Mouse (Mus musculus): Measurements from ENCODE around the gene Olfr1197.

The Olfr1197 gene

DNA sequence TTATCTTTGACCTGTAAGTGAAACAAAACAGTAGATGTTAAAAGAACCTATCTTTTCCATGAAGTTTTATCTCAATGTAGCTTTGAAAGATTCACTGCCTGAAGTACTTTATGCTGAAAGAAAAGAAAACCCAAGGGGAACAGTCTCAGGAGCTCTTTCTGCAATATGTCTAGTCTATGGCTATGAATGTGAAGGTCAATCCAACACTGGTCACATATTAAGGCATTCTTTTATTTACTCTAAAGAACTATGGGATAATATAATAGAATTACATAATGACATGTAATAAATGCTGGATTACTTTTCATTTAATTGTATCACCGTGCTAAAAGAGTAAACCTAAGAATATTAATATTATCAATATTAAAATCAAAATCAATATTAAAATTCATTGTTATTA is at the start of gene Olfr1197:
Gene Olfr1197, minus strand, starts transcription at position 101 of the 400 bp plus-strand sequence.
- in situ Hi-C loops (cut with MboI; ENCODE audit: low sequenced_read_pairs) = no loop called here

DNA sequence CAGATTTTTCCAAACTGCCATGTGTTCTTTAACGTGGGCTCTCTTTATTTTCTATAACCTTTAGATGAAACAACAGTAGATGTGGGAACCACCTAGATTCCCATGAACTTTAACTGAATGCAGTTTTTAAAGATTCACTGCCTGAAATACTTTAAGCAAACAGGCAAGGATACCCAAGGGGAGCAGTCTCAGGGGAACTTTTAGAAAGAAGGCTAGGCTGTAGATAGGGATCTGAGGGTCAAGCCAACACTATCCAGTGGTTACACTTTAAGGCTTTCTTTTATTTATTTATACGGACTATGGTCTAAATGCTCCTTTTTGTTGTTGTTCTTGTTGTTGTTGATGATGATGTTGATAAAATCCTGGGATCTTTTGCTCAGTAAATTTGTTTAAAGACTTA is 38.2 kb upstream of the Olfr1197 start, which contains the start of gene Olfr1200:
Gene Olfr1200, minus strand, starts transcription at position 101 of the 400 bp plus-strand sequence.
- in situ Hi-C loops (cut with MboI; ENCODE audit: low sequenced_read_pairs) = no loop called here

DNA sequence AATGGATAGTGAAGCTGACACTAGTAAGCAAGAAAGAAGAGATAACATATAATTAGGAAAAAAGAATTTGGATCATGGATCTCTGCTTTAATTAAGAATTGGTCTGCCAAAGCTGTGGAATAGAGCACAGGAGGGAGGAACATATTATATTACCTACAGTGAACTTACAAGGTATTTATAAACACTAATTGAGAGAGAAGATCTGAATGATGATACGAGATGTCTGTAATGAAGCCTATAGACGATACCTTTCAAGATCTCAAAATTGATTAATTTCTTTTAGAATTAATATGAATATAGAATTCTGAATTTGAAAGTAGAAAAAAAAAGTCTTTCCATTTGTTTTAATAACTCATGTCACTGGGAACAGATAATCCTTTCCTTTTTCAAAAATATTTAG is 28.2 kb upstream of the Olfr1197 start, which contains the start of gene Olfr1199:
Gene Olfr1199, minus strand, starts transcription at position 101 of the 400 bp plus-strand sequence.
- in situ Hi-C loops (cut with MboI; ENCODE audit: low sequenced_read_pairs) = no loop called here

DNA sequence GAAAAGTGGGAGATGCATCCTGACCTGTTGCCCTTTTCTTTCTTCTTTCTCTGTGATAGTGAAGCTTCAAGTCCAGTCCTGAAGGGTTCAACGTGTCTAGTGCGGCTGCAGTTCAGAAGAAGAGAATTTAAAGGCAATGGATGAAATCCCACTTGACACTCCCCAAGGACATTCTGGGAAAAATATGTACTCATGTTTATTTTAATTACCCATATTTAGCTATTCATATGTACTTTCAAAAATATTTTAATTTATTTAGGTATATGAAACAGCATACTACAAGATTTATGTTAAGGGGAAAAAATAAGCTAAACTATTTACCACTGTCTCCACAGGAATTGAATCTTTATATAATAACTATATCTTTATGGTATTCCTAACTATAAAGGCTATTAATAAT is 19.1 kb upstream of the Olfr1197 start, which contains the start of gene Olfr1198:
Gene Olfr1198, minus strand, starts transcription at position 101 of the 400 bp plus-strand sequence.
- in situ Hi-C loops (cut with MboI; ENCODE audit: low sequenced_read_pairs) = no loop called here

DNA sequence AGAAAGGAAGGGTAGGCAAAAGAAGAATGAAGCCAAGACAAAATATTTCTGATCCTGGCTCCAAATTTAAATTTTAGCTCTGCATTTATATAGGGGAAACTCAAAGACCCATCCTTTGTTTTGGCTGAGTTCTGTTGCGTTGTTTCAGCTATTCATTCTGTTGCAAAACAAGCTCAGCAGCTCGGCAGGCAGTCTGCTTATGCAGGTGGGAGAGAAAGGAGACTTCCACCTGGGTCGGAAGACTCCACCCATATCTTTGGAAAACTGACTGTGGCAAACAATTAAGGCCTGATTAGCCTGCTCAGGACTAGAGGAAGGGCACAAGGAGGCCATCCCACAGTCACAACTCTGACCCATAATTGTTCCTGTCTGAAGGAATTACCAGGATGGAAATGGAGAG is 11.2 kb upstream of the Olfr1197 start:
- in situ Hi-C loops (cut with MboI; ENCODE audit: low sequenced_read_pairs) = no loop called here

DNA sequence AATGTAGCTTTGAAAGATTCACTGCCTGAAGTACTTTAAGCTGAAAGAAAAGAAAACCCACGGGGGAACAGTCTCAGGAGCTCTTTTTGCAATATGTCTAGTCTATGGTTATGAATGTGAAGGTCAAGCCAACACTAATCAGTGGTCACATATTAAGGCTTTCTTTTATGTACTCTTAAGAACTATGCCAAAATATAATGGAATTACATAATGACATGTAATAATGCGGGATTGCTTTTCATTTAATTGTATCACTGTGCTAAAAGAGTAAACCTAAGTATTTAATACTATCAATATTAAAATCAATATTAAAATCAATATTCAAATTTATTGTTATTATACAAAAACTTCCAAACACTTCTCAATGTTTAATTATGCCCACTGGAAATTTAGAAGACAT is 27.7 kb downstream of the Olfr1197 start, which contains the start of gene Olfr1196:
Gene Olfr1196, minus strand, starts transcription at position 101 of the 400 bp plus-strand sequence.
- in situ Hi-C loops (cut with MboI; ENCODE audit: low sequenced_read_pairs) = no loop called here

DNA sequence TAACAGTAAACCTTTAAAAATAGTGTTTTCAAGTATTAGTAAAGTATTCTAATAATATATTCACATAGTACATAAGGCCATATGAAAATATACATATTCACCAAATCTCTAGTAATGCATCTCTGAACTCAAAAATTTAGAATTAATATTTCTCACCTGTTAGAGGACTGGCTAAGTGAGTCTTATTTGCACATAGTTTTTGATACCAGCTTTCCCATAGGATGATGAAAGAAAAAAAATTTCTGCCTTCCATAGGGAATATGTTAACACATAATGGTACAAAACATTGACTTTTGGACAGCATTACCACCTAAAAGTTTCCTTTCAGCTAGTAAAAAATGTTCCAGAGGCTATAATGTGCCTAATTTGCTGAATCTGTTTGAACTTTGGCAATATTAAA is 43.1 kb downstream of the Olfr1197 start, which contains the start of gene Olfr1195:
Gene Olfr1195, minus strand, starts transcription at position 101 of the 400 bp plus-strand sequence.
- in situ Hi-C loops (cut with MboI; ENCODE audit: low sequenced_read_pairs) = no loop called here

Data from CH12F3 (cell line).